Mouse (Mus musculus): ENCODE data around the gene Gm38119. TPM values are rescaled to one million over a fixed set of nuclear protein-coding genes. Genes with fewer than 3 reads are reported as not detected.

Gene Gm38119
- total RNA-seq (2014; fragmentation: Nextera tagmentation) (not detected in 2 replicates), total RNA-seq (2017) (not detected in 2 replicates)

DNA sequence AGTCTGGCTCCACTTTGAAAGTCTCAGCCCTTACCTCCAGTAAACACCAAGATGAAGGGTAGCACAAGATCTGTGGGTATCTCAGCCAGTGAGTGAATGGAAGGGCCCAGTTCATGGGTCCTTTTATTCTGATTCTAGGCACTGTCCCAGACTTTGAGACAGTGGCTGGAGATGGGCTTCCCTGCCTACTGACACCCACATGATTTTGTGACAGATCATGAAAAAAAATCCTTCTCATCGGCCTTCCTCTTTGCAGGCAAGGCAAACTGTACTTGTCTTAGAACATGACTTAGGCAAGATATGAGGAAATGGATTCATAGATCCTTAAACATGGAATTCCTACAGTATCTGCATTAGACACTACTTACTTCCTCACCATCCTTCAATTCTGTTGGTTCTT is at the start of gene Gm38119:
TSS of gene Gm38119 (minus strand) at position 101 of the 400 bp plus-strand sequence.
- ATAC-seq (replicated peaks; ENCODE audit: poor library complexity, severe bottlenecking), result no peak

GRCm38 (mm10) chr3:92778799-92779198 is 39.9 kb upstream of the Gm38119 start, which contains the start of gene Lce1i:
Gene Lce1i (minus strand): TSS chr3:92778899.
- no peak for ATAC-seq (replicated peaks; ENCODE audit: poor library complexity, severe bottlenecking)

DNA sequence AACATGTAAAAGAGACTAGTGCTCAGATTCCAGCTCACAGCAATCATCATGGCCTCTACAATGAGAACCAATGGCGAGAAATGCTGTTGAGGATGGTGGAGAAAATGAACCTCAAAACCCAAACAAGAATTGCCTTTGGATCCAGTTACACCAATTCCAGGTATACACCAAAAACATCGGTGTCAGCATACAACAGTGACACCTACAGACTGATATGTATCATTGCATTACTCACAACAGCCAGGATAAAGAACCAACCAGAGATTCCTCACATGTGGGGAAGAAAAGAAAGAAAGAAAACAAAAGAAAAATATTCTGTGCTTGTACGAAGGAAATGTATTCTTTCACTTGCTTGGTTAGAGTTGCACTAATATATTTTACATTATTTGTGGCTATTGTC is 32.7 kb upstream of the Gm38119 start:
- ATAC-seq (replicated peaks; ENCODE audit: poor library complexity, severe bottlenecking), result no peak

GRCm38 (mm10) chr3:92764965-92765364 is 26.1 kb upstream of the Gm38119 start, which contains the start of gene Lce1h:
Gene Lce1h (minus strand): TSS chr3:92765065.
- no peak for ATAC-seq (replicated peaks; ENCODE audit: poor library complexity, severe bottlenecking)

- no peak for ATAC-seq (replicated peaks; ENCODE audit: poor library complexity, severe bottlenecking)
Measured at GRCm38 (mm10) chr3:92753197-92753596, 14.3 kb upstream of the Gm38119 start.

- ATAC-seq (replicated peaks; ENCODE audit: poor library complexity, severe bottlenecking), result no peak
Measured at GRCm38 (mm10) chr3:92752238-92752637, 13.3 kb upstream of the Gm38119 start, which contains the start of gene Lce1g. Gene Lce1g (minus strand): TSS chr3:92752338.

GRCm38 (mm10) chr3:92722631-92723030 is 16.3 kb downstream of the Gm38119 start:
- ATAC-seq (replicated peaks; ENCODE audit: poor library complexity, severe bottlenecking), result no peak

DNA sequence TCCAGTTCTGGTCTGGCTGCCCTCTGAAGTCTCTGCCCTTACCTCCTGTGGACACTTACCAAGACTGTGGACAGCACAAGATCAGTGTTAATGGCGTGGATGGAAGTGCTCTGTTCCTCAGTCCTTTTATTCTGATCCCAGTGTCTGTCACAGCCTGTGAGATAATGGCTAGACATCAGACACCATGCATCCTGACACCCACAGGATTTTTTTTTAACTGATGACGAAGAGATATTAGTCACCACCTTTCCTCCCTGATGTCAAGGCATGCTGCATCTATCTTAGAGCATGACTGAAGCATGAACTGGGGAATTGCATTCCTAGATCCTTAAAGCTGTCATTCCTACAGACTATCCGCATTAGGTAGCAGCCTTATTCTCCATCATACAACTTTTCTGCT is 18.6 kb downstream of the Gm38119 start, which contains the start of gene Lce1f:
TSS of gene Lce1f (minus strand) at position 101 of the 400 bp plus-strand sequence.
- ATAC-seq (replicated peaks; ENCODE audit: poor library complexity, severe bottlenecking), result no peak

DNA sequence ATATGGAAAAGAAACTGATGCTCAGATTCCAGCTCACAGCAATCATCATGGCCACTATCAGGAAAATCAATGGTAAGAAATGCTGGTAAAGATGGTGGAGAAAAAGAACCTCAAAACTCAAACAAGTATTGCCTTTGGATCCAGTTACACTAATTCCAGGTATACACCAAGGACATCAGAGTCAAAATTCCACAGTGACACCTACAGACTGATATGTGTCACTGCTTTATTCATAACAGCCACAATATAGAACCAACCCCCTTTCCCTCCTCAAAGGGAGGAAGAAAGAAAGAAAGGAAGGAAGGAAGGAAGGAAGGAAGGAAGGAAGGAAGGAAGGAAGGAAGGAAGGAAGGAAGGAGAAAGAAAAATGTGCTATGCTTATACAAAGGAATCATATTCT is 23.8 kb downstream of the Gm38119 start:
- ATAC-seq (replicated peaks; ENCODE audit: poor library complexity, severe bottlenecking), result no peak

DNA sequence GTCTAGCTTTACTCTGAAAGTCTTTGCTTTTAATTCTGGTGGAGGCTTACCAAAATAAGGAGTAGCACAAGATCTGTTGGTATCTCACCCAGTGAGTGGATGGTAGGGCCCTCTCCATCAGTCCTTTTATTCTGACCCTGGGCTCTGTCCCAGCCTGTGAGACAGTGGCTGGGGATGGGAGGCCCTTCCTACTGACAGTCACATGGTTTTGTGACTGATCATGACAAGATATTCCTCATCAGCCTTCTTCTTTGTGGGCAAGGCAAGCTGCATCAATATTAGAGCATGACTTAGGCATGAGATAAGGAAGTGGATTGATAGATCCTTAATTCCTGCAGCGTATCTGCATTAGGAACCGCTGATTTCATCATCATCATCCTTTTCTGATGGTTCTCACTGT is 29.9 kb downstream of the Gm38119 start, which contains the start of gene Lce1e:
TSS of gene Lce1e (minus strand) at position 101 of the 400 bp plus-strand sequence.
- no peak for ATAC-seq (replicated peaks; ENCODE audit: poor library complexity, severe bottlenecking)

- no peak for ATAC-seq (replicated peaks; ENCODE audit: poor library complexity, severe bottlenecking)
Measured at GRCm38 (mm10) chr3:92694613-92695012, 44.3 kb downstream of the Gm38119 start.

- no peak for ATAC-seq (replicated peaks; ENCODE audit: poor library complexity, severe bottlenecking)
Measured at GRCm38 (mm10) chr3:92691688-92692087, 47.2 kb downstream of the Gm38119 start.

GRCm38 (mm10) chr3:92689154-92689553 is 49.7 kb downstream of the Gm38119 start:
- ATAC-seq (replicated peaks; ENCODE audit: poor library complexity, severe bottlenecking), result peak; percentile 62

Other genes with a start within 250 kb of the Gm38119 start
- not detected in 2 replicates for gene Sprr4, start 238.6 kb downstream of the Gm38119 start, total RNA-seq (2014; fragmentation: Nextera tagmentation)
- gene Sprr4, start 238.6 kb downstream of the Gm38119 start, total RNA-seq (2017), result not detected in 2 replicates
- gene 2310046K23Rik, start 204.6 kb downstream of the Gm38119 start, total RNA-seq (2014; fragmentation: Nextera tagmentation), result not detected in 2 replicates
- not detected in 2 replicates for gene 2310046K23Rik, start 204.6 kb downstream of the Gm38119 start, total RNA-seq (2017)
- gene Ivl, start 165.4 kb downstream of the Gm38119 start, total RNA-seq (2014; fragmentation: Nextera tagmentation), result not detected in 2 replicates
- not detected in 2 replicates for gene Ivl, start 165.4 kb downstream of the Gm38119 start, total RNA-seq (2017)
- gene Smcp, start 150.1 kb downstream of the Gm38119 start, total RNA-seq (2014; fragmentation: Nextera tagmentation), result not detected in 2 replicates
- not detected in 2 replicates for gene Smcp, start 150.1 kb downstream of the Gm38119 start, total RNA-seq (2017)
- not detected in 2 replicates for gene 2210017I01Rik, start 131.6 kb downstream of the Gm38119 start, total RNA-seq (2014; fragmentation: Nextera tagmentation)
- gene 2210017I01Rik, start 131.6 kb downstream of the Gm38119 start, total RNA-seq (2017), result not detected in 2 replicates
- not detected in 2 replicates for gene Lce6a, start 117.4 kb downstream of the Gm38119 start, total RNA-seq (2014; fragmentation: Nextera tagmentation)
- not detected in 2 replicates for gene Lce6a, start 117.4 kb downstream of the Gm38119 start, total RNA-seq (2017)
- gene Lce1a1, start 90.8 kb downstream of the Gm38119 start, total RNA-seq (2014; fragmentation: Nextera tagmentation), result not detected in 2 replicates
- gene Lce1a1, start 90.8 kb downstream of the Gm38119 start, total RNA-seq (2017), result not detected in 2 replicates
- gene Lce1b, start 82.2 kb downstream of the Gm38119 start, total RNA-seq (2014; fragmentation: Nextera tagmentation), result not detected in 2 replicates
- gene Lce1b, start 82.2 kb downstream of the Gm38119 start, total RNA-seq (2017), result not detected in 2 replicates
- not detected in 2 replicates for gene Lce1a2, start 68.8 kb downstream of the Gm38119 start, total RNA-seq (2014; fragmentation: Nextera tagmentation)
- not detected in 2 replicates for gene Lce1a2, start 68.8 kb downstream of the Gm38119 start, total RNA-seq (2017)
- gene Lce1c, start 59.8 kb downstream of the Gm38119 start, total RNA-seq (2014; fragmentation: Nextera tagmentation), result not detected in 2 replicates
- not detected in 2 replicates for gene Lce1c, start 59.8 kb downstream of the Gm38119 start, total RNA-seq (2017)
- not detected in 2 replicates for gene Lce1d, start 51.9 kb downstream of the Gm38119 start, total RNA-seq (2014; fragmentation: Nextera tagmentation)
- not detected in 2 replicates for gene Lce1d, start 51.9 kb downstream of the Gm38119 start, total RNA-seq (2017)
- gene Lce1e, start 30.0 kb downstream of the Gm38119 start, total RNA-seq (2014; fragmentation: Nextera tagmentation), result not detected in 2 replicates
- gene Lce1e, start 30.0 kb downstream of the Gm38119 start, total RNA-seq (2017), result not detected in 2 replicates
- not detected in 2 replicates for gene Lce1f, start 18.7 kb downstream of the Gm38119 start, total RNA-seq (2014; fragmentation: Nextera tagmentation)
- gene Lce1f, start 18.7 kb downstream of the Gm38119 start, total RNA-seq (2017), result not detected in 2 replicates
- not detected in 2 replicates for gene Lce1g, start 13.2 kb upstream of the Gm38119 start, total RNA-seq (2014; fragmentation: Nextera tagmentation)
- gene Lce1g, start 13.2 kb upstream of the Gm38119 start, total RNA-seq (2017), result not detected in 2 replicates
- not detected in 2 replicates for gene Lce1h, start 26.0 kb upstream of the Gm38119 start, total RNA-seq (2014; fragmentation: Nextera tagmentation)
- gene Lce1h, start 26.0 kb upstream of the Gm38119 start, total RNA-seq (2017), result not detected in 2 replicates
- gene Lce1i, start 39.8 kb upstream of the Gm38119 start, total RNA-seq (2014; fragmentation: Nextera tagmentation), result not detected in 2 replicates
- not detected in 2 replicates for gene Lce1i, start 39.8 kb upstream of the Gm38119 start, total RNA-seq (2017)
- not detected in 2 replicates for gene Lce1j, start 51.4 kb upstream of the Gm38119 start, total RNA-seq (2014; fragmentation: Nextera tagmentation)
- not detected in 2 replicates for gene Lce1j, start 51.4 kb upstream of the Gm38119 start, total RNA-seq (2017)
- not detected in 2 replicates for gene Lce1k, start 68.8 kb upstream of the Gm38119 start, total RNA-seq (2014; fragmentation: Nextera tagmentation)
- gene Lce1k, start 68.8 kb upstream of the Gm38119 start, total RNA-seq (2017), result not detected in 2 replicates
- gene Kprp, start 88.2 kb upstream of the Gm38119 start, total RNA-seq (2014; fragmentation: Nextera tagmentation), result not detected in 2 replicates
- gene Kprp, start 88.2 kb upstream of the Gm38119 start, total RNA-seq (2017), result not detected in 2 replicates
- gene Lce1l, start 112.2 kb upstream of the Gm38119 start, total RNA-seq (2014; fragmentation: Nextera tagmentation), result not detected in 2 replicates
- gene Lce1l, start 112.2 kb upstream of the Gm38119 start, total RNA-seq (2017), result not detected in 2 replicates
- not detected in 2 replicates for gene 2310050C09Rik, start 131.1 kb upstream of the Gm38119 start, total RNA-seq (2014; fragmentation: Nextera tagmentation)
- gene 2310050C09Rik, start 131.1 kb upstream of the Gm38119 start, total RNA-seq (2017), result not detected in 2 replicates
- gene Lce3a, start 187.1 kb upstream of the Gm38119 start, total RNA-seq (2014; fragmentation: Nextera tagmentation), result not detected in 2 replicates
- gene Lce3a, start 187.1 kb upstream of the Gm38119 start, total RNA-seq (2017), result not detected in 2 replicates
- gene Lce3b, start 193.9 kb upstream of the Gm38119 start, total RNA-seq (2014; fragmentation: Nextera tagmentation), result not detected in 2 replicates
- gene Lce3b, start 193.9 kb upstream of the Gm38119 start, total RNA-seq (2017), result not detected in 2 replicates
- gene Lce3c, start 205.4 kb upstream of the Gm38119 start, total RNA-seq (2014; fragmentation: Nextera tagmentation), result not detected in 2 replicates
- gene Lce3c, start 205.4 kb upstream of the Gm38119 start, total RNA-seq (2017), result not detected in 2 replicates
- gene Lce3d, start 218.3 kb upstream of the Gm38119 start, total RNA-seq (2014; fragmentation: Nextera tagmentation), result not detected in 2 replicates
- gene Lce3d, start 218.3 kb upstream of the Gm38119 start, total RNA-seq (2017), result not detected in 2 replicates
- not detected in 2 replicates for gene Lce3e, start 228.0 kb upstream of the Gm38119 start, total RNA-seq (2014; fragmentation: Nextera tagmentation)
- gene Lce3e, start 228.0 kb upstream of the Gm38119 start, total RNA-seq (2017), result not detected in 2 replicates